ENCODE assay signal across 14 mouse cellular contexts in genomic region chr12:111009615-111010257, GRCm38 (mm10). TPM values are rescaled to one million over a fixed set of nuclear protein-coding genes. Genes with fewer than 3 reads are reported as not detected.
DNase-seq lines count a peak whose midpoint lies in the region; ATAC-seq and TF ChIP-seq lines count a peak whose summit lies in the region.
"Had no signal": no experiment of that assay in that cellular context is flagged by ENCODE, and none has a peak within 500 bp of the region (broad histone marks: within the 10 kb centered on the region; RNA-seq: fewer than 3 reads in every experiment).

No protein-coding gene starts in this region.

- TF ChIP-seq EP300 in heart, postnatal 0 days (IDR thresholded peaks at IDR 0.05; ENCODE audit: low read depth) = no peak

- H3K9ac ChIP-seq in heart, postnatal 0 days (replicated peaks; ENCODE audit: low read depth, low read length) = no peak overlapping the region
- H3K9ac ChIP-seq: hindbrain, embryonic 14.5 days; neural tube, embryonic 12.5 days had no signal

- H3K4me3 ChIP-seq in heart, postnatal 0 days (ENCODE audit: low read depth, low read length) = no peak overlapping the region
- H3K4me3 ChIP-seq: neural tube, embryonic 12.5 days had no signal

- WGBS in heart, postnatal 0 days = 22% methylated on average over 6 of the region's 6 CpGs

- H3K36me3 ChIP-seq in heart, postnatal 0 days (replicated peaks; ENCODE audit: control insufficient read depth, insufficient read depth, low read length) = no peaks in the 10 kb centered on the region
- H3K36me3 ChIP-seq: neural tube, embryonic 12.5 days had no signal

- TF ChIP-seq CTCF in heart, postnatal 0 days (IDR thresholded peaks at IDR 0.05; ENCODE audit: low read depth) = no peak

- DNase-seq in heart, postnatal 0 days (ENCODE audit: low spot score) = no peak
- no peak for DNase-seq in heart, adult 8-10 months (ENCODE audit: low spot score)
- peak; percentile 42 for DNase-seq in MN1 (ENCODE audit: low spot score)
- DNase-seq in adrenal gland, postnatal 4 days (ENCODE audit: low spot score in 2 of 2) = no peak
- DNase-seq in adrenal gland, postnatal 10 days = no peak
- no peak for DNase-seq in gastrocnemius, adult 18-20 months (ENCODE audit: low spot score)
- DNase-seq: adrenal gland, postnatal 36 days; midbrain, embryonic 14.5 days; right cerebral cortex, adult 18-20 months had no signal

- H3K4me1 ChIP-seq in heart, postnatal 0 days (ENCODE audit: control insufficient read depth, insufficient read depth) = peaks cover 26% of the 10 kb centered on the region

- no peak for ATAC-seq in heart, postnatal 0 days (ENCODE audit: insufficient read depth, low read depth)
- peak; percentile 50 for ATAC-seq in granulocyte monocyte progenitor cell, adult 5-6 weeks (replicated peaks; ENCODE audit: poor library complexity, severe bottlenecking)
- ATAC-seq in megakaryocyte, adult 5-6 weeks (ENCODE audit: poor library complexity, severe bottlenecking) = peak; percentile 58

- H3K4me2 ChIP-seq in heart, postnatal 0 days (ENCODE audit: low read depth, low read length) = no peak overlapping the region
- H3K4me2 ChIP-seq: hindbrain, embryonic 14.5 days; neural tube, embryonic 12.5 days had no signal

- H3K9me3 ChIP-seq in heart, postnatal 0 days (replicated peaks; ENCODE audit: control insufficient read depth, low read length) = no peaks in the 10 kb centered on the region
- H3K9me3 ChIP-seq: neural tube, embryonic 12.5 days had no signal

- H3K27ac ChIP-seq in heart, postnatal 0 days (ENCODE audit: low read depth) = 0 out of 2 replicates have a peak overlapping the region, but pooled peaks have one; percentile 3
- H3K27ac ChIP-seq: hindbrain, embryonic 14.5 days; neural tube, embryonic 12.5 days had no signal

- H3K27me3 ChIP-seq in heart, postnatal 0 days (ENCODE audit: control insufficient read depth, insufficient read depth, low read length) = no peaks in the 10 kb centered on the region
- H3K27me3 ChIP-seq: CH12.LX; neural tube, embryonic 12.5 days had no signal

RNA-seq across cellular contexts. Expression of gene Rcor1, which starts 29.4 kb away (rescaled TPM):
- total RNA-seq in heart, postnatal 0 days (2014; rRNA removed; ENCODE audit: low replicate concordance) = 14.2 and 19.0 TPM in 2 replicates
- polyA plus RNA-seq in heart, postnatal 0 days (2015; fragmentation: Nextera tagmentation; extraction: Ambion mirVana) = 4.4 and 5.1 TPM in 2 replicates
- total RNA-seq in heart, adult 8-10 months (2022) = 10 to 100 TPM; 11.9 to 14.3 (median 13.4) TPM
- total RNA-seq in granulocyte monocyte progenitor cell, adult 5-6 weeks (2014; fragmentation: Nextera tagmentation) = 36.3 and 44.3 TPM in 2 replicates
- 29.1 and 31.7 TPM in 2 replicates for total RNA-seq in granulocyte monocyte progenitor cell, adult 5-6 weeks (2017)
- total RNA-seq in megakaryocyte, adult 5-6 weeks (2015) = 30.6 and 33.5 TPM in 2 replicates
- 22.8 and 29.4 TPM in 2 replicates for total RNA-seq in megakaryocyte, adult 5-6 weeks (2017)
- 10 to 100 TPM; 47.5 to 49.4 TPM for total RNA-seq in adrenal gland, postnatal 4 days (2021)
- total RNA-seq in adrenal gland, postnatal 10 days (2021) = 10 to 100 TPM; 38.5 to 39.2 TPM
- 1 to 10 TPM; 6.1 to 8.1 TPM for total RNA-seq in gastrocnemius, adult 18-20 months (2021)

RNA-seq across cellular contexts. Expression of gene Ankrd9, which starts 30.9 kb away (rescaled TPM):
- total RNA-seq in heart, postnatal 0 days (2014; rRNA removed; ENCODE audit: low replicate concordance) = 26.3 and 34.6 TPM in 2 replicates
- 31.9 and 39.1 TPM in 2 replicates for polyA plus RNA-seq in heart, postnatal 0 days (2015; fragmentation: Nextera tagmentation; extraction: Ambion mirVana)
- total RNA-seq in heart, adult 8-10 months (2022) = 10 to 100 TPM; 61.3 to 73.8 (median 68.6) TPM
- total RNA-seq in granulocyte monocyte progenitor cell, adult 5-6 weeks (2014; fragmentation: Nextera tagmentation) = 0.17 and 2.4 TPM in 2 replicates
- 1.7 and 7.3 TPM in 2 replicates for total RNA-seq in granulocyte monocyte progenitor cell, adult 5-6 weeks (2017)
- 1.6 and 2.8 TPM in 2 replicates for total RNA-seq in megakaryocyte, adult 5-6 weeks (2015)
- 3.0 and 3.3 TPM in 2 replicates for total RNA-seq in megakaryocyte, adult 5-6 weeks (2017)
- 1 to 10 TPM; 9.1 to 9.7 TPM for total RNA-seq in adrenal gland, postnatal 4 days (2021)
- total RNA-seq in adrenal gland, postnatal 10 days (2021) = 10 to 100 TPM; 35.7 to 49.7 TPM
- total RNA-seq in gastrocnemius, adult 18-20 months (2021) = 100 to 1,000 TPM; 109 to 181 TPM
